Mouse (Mus musculus) heart, postnatal 0 days (tissue): ENCODE results near the gene Dcbld1.

Source experiments
- CTCF ChIP-seq: IDR thresholded peaks from 2 replicates; pipeline ENCODE4 v1.5.1; 2016; ENCODE audit warnings: antibody characterized with exemption, control low read depth, low read depth
- EP300 ChIP-seq: IDR thresholded peaks from 2 replicates; pipeline ENCODE4 v1.6.1; 2016; ENCODE audit warnings: antibody characterized with exemption, low read depth

- TF ChIP-seq EP300 (no peak), CTCF (peak; percentile 66)
These were observed 97.6 kb downstream of the Dcbld1 start for GRCm38 (mm10) chr10:52331007-52331406.
